Mouse (Mus musculus) ovary, postnatal 10 days (tissue): Measurements from ENCODE around the gene Lce1k.
"Not testable (repeated sequence)": the region's sequence is repeated elsewhere in the genome, so short reads cannot be mapped to it uniquely, and the experiment has no call there.

Source experiments
- DNase-seq: peaks from one replicate; pipeline ENCODE4 v3.0.0; 2022; ENCODE audit warnings: low spot score

The Lce1k gene

DNA sequence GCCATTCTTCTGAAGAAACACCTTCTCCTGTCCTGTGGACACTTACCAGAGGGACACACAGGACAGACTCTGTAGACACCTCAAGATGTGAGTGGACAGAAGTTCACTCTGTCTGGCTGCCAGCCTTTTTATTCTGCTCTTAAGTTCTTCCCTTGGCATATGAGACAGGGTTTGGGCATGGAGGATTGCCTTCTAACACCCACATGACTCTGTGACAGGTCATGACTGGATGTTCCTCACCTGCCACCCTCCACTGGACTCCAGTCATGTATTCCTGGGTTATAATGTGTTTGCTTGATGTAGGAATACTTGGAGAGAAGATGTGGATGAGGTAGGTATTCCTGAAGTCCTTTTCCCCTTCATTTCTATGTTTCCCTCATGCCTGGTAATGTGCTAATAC, at the start of gene Lce1k:
Gene Lce1k, minus strand, starts transcription at position 101 of the 400 bp plus-strand sequence.
- DNase-seq = no peak

DNA sequence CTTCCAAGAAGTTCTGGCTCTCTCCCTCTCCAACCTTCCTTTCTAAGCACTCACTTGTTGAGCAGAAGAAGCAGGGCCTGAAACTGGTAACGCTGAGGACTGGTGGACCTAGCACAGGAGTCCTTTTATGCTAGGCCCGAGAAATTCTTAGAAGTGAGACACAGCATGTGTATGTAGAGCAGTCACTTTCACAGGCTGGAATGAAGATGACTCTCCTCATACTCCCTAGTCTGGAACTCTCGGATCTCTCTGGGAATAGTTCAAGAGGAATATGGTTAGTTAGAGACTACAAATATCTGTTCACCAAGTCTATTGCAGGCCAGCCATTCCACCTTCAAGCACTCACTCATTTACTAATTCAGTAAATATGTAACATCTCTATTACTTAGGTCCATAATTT, 43.5 kb upstream of the Lce1k start, which contains the start of gene Lce1l:
Gene Lce1l, minus strand, starts transcription at position 101 of the 400 bp plus-strand sequence.
- no peak for DNase-seq

DNA sequence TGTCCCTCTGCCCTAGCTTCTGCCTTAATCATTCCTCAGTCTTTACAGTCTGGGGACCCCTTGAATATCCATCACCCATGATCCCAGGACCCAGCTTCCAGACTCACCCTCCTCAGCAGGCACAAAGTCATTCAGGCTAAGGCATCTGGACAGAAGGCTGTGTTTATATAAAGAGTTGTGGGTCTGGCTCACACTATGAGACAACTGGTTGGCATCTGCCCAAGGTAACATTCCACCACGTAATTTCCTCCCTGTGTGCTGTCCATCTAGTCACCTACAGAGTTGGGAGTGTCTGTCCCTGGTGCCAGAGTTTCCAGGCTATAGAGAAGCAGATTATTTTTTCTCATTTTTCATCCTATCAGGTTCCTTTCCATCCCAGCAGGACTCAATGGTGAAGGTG, 19.4 kb upstream of the Lce1k start, which contains the start of gene Kprp:
Gene Kprp, minus strand, starts transcription at position 140 of the 400 bp plus-strand sequence.
- DNase-seq = no peak

DNA sequence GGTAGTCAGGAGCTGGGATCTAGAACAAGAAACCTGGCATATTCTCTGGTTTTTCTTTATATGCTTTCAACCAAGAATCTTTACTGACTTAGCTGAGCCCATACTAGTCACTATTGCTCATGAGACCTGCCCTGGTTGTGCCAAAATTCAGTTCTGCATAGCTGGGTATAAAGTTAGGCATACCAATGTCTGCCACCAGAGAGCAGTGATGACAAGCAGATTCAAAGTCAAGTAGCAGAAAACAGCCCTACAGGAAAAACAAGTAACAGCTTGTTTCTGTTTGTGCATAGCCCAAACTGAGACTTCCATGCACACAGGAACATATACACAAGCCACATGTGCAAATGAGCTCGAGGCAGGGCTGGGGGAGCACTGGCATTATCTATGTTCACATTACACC, 18.1 kb upstream of the Lce1k start:
- no peak for DNase-seq

DNA sequence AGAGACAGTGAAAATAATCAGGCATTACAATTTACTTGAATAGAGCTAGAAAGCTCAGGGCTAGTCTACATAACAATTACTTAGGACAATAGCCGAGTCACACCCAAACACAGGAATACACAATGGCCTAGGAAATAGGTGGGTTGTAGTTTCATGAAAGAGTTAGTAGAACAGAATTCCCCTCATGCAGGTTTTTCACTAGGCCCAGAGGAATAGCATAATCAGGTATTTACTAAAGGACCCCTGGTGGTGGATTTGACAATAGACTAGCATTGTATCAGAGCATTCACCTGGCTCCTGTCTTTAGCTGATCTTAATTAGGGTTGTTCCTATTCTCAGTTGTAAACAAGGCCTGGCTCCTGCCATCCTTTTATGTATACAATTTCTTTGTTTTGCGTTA, 8.3 kb upstream of the Lce1k start:
- not testable (repeated sequence) for DNase-seq

DNA sequence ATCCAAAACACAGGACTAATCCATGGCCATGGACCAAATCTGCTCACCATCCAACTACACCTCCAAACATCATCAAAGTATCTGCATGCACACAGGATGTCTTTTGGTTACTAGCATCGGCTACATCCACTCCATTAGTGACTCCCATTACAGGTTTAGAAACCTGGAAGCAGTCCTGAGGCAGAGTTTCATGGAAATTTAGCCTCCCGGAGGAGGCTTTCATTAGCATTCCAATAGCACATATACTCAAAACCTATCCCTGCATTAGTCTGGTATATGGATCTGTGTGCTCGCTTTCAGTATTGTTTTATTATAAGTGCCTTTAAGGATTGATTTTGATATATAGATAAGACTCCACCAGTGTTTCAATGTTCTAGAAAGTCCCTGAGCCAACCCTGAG, 7.9 kb upstream of the Lce1k start:
- no peak for DNase-seq

DNA sequence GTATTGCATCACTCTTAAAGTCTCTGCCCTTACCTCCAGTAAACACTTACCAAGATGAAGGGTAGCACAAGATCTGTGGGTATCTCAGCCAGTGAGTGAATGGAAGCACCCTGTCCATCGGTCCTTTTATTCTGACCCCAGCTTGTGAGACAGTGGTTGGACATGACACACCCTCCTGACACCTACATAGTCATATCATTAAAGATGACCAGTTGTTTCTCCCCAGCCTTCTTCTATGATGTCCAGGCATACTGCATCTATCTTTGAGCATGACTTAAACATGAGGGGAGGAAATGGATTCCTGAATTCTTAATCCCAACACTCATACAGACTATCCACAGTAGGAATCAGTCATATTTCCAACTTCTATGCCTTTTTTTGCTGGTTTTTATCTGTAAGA, 17.3 kb downstream of the Lce1k start, which contains the start of gene Lce1j:
Gene Lce1j, minus strand, starts transcription at position 101 of the 400 bp plus-strand sequence.
- DNase-seq = no peak

DNA sequence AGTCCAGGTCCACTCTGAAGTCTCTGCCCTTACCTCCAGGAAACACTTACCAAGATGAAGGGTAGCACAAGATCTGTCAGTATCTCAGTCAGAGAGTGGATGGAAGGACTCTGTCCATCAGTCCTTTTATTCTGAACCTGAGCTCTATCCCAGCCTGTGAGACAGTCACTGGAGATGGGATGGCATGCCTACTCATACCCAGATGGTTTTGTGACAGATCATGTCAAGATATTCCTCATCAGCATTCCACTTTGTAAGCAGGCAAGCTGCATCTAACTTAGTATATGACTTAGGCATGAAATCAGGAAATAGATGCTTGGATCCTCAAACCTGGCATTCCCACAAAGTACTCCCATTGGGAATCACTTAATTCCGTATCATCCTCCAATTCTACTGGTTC, 28.9 kb downstream of the Lce1k start, which contains the start of gene Lce1i:
Gene Lce1i, minus strand, starts transcription at position 101 of the 400 bp plus-strand sequence.
- DNase-seq = no peak

DNA sequence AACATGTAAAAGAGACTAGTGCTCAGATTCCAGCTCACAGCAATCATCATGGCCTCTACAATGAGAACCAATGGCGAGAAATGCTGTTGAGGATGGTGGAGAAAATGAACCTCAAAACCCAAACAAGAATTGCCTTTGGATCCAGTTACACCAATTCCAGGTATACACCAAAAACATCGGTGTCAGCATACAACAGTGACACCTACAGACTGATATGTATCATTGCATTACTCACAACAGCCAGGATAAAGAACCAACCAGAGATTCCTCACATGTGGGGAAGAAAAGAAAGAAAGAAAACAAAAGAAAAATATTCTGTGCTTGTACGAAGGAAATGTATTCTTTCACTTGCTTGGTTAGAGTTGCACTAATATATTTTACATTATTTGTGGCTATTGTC, 36.1 kb downstream of the Lce1k start:
- DNase-seq = no peak

DNA sequence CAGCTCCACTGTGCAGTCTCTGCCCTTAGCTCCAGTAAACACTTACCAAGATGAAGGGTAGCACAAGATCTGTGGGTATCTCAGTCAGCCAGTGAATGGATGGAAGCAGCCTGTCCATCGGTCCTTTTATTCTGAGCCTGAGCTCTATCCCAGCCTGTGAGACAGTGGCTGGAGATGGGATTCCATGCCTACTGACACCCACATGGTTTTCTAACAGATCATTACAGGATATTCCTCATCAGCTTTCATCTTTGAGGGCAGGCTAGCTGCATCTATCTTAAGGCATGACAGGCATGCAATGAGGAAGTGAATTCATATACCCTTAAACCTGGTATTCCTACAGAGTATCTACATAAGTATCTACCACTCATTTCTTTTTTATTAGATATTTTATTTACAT, 42.7 kb downstream of the Lce1k start, which contains the start of gene Lce1h:
Gene Lce1h, minus strand, starts transcription at position 101 of the 400 bp plus-strand sequence.
- DNase-seq = no peak
